Mouse (Mus musculus) olfactory bulb, adult 2 months (tissue): ENCODE results near the gene Oxnad1.

Experiments
- CTCF ChIP-seq: fragments of 200-500 bp; IDR thresholded peaks from 2 replicates; pipeline ENCODE4 v1.5.1; 2012; ENCODE audit warnings: low read depth, mild to moderate bottlenecking, low read length, moderate library complexity; ENCODE audit not compliant: insufficient read depth
- POLR2A ChIP-seq: fragments of 200-500 bp; IDR thresholded peaks from 2 replicates; pipeline ENCODE4 v1.6.1; 2012; ENCODE audit warnings: mild to moderate bottlenecking, low read depth, low read length, moderate library complexity; ENCODE audit not compliant: insufficient read depth

DNA sequence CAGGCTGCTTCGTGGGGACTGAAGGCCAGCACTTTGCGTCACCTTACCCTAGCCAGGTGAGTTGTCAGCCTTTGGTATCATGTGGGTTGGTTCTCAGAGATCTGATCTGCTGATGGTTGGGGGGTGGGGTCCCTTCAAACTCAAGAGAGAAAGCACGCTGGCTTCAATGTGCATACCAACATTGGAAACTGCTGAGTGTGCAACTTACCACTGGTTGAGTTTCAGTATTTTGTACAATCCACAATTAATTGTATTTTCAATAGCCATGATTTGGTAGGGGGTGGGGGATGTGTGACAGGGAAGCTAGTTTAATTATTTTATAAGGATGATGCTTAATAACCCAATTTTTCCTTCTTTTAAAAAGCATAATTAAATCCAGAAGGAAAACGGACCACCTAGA lies 6.5 kb downstream of the Oxnad1 start:
- TF ChIP-seq CTCF (no peak), POLR2A (no peak)
